Mouse (Mus musculus): Measurements from ENCODE around the gene Car10. TPM values are rescaled to one million over a fixed set of nuclear protein-coding genes. Genes with fewer than 3 reads are reported as not detected.
A peak's percentile ranks its signal among the peaks of the same experiment; 100 is the strongest.

Car10 gene
- polyA plus RNA-seq, 1 experiment, result not detected

DNA sequence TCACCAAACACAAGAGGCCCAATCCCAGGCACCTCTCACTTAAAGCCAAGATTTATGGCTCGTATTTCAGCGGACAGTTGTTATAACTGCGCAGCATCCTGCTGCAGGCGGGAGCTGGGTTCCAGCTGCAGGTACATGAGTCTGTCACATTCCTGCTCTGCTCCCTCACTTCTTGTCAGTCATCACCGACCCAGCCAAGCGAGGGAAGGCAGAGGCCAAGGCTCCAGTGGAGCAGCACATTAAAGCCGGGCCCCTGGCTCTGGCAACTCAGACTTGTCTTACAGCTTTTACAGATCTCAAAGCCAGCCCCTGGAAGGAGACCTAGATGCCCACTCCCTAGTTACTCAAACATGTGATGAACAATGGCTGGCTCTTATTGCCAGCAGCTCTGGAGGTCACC lies 352.7 kb downstream of the Car10 start:
- H3K27ac ChIP-seq (ENCODE audit: insufficient read depth, low read depth, low read length), result no peak overlapping the region
- H3K27me3 ChIP-seq (replicated peaks; ENCODE audit: control insufficient read depth, insufficient read depth, low read length), result no peaks in the 10 kb centered on the region
- no peak for TF ChIP-seq CTCF (conservative IDR thresholded peaks at IDR 0.05; ENCODE audit: insufficient read depth, insufficient read length, low read depth, low read length)
- TF ChIP-seq POLR2A (IDR thresholded peaks at IDR 0.05; ENCODE audit: low read depth, low read length), result no peak
- no peaks in the 10 kb centered on the region for H3K4me1 ChIP-seq (ENCODE audit: control insufficient read depth, insufficient read depth, low read length)
- WGBS, result 32% methylated on average over 7 of the region's 7 CpGs
- H3K4me3 ChIP-seq (ENCODE audit: insufficient read depth, low read depth, low read length), result no peak overlapping the region
- no peak for DNase-seq
- no peaks in the 10 kb centered on the region for H3K36me3 ChIP-seq (ENCODE audit: control insufficient read depth, insufficient read depth, low read length)

DNA sequence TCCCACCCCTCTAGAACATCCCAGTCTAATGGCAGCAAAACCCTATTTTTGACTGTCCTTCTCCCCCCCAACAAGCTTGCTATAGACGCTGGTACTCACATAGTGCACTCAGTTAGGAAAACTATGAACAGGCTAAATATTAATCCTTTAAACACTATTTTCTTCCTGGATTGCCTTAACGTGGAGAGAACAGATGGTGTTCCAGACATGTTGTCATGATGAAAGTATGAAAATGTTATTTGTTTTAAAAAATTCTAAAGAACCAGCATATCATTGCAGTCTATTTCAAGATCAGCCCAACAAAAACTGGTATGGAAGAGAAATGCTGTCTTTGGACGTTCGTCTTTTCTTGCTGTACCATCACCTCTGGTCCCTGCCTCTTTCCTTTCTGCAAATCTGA lies 368.4 kb downstream of the Car10 start:
- H3K27me3 ChIP-seq (replicated peaks; ENCODE audit: control insufficient read depth, insufficient read depth, low read length), result no peaks in the 10 kb centered on the region
- H3K4me1 ChIP-seq (ENCODE audit: control insufficient read depth, insufficient read depth, low read length), result no peaks in the 10 kb centered on the region
- 75% methylated on average over 4 of the region's 4 CpGs for WGBS
- TF ChIP-seq POLR2A (IDR thresholded peaks at IDR 0.05; ENCODE audit: low read depth, low read length) (no peak), CTCF (conservative IDR thresholded peaks at IDR 0.05; ENCODE audit: insufficient read depth, insufficient read length, low read depth, low read length) (no peak)
- no peak for DNase-seq
- no peak overlapping the region for H3K27ac ChIP-seq (ENCODE audit: insufficient read depth, low read depth, low read length)
- no peak overlapping the region for H3K4me3 ChIP-seq (ENCODE audit: insufficient read depth, low read depth, low read length)
- H3K36me3 ChIP-seq (ENCODE audit: control insufficient read depth, insufficient read depth, low read length), result no peaks in the 10 kb centered on the region

DNA sequence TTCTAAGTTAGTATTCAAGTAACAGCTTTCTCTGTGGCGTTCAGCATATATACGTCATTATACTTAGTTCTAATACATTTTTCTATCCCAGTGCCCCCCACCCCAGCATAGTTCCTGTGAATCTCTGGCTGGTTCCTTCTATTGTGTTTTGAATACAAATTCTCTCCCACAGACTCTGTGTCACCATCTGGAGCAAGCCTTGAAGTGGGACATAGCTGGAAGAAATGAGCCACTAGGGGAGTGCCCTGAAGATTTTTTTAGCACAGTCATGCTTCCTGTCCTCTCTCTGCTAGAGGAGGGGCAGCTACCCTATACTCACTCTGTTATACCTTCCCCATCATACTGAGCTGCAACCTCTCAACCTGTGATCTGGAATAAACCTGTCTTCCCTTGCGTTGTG lies 369.9 kb downstream of the Car10 start:
- 71% methylated on average over 3 of the region's 3 CpGs for WGBS
- no peak for DNase-seq
- H3K36me3 ChIP-seq (ENCODE audit: control insufficient read depth, insufficient read depth, low read length), result no peaks in the 10 kb centered on the region
- no peak for TF ChIP-seq CTCF (conservative IDR thresholded peaks at IDR 0.05; ENCODE audit: insufficient read depth, insufficient read length, low read depth, low read length)
- TF ChIP-seq POLR2A (IDR thresholded peaks at IDR 0.05; ENCODE audit: low read depth, low read length), result no peak
- H3K27ac ChIP-seq (ENCODE audit: insufficient read depth, low read depth, low read length), result no peak overlapping the region
- H3K27me3 ChIP-seq (replicated peaks; ENCODE audit: control insufficient read depth, insufficient read depth, low read length), result no peaks in the 10 kb centered on the region
- H3K4me3 ChIP-seq (ENCODE audit: insufficient read depth, low read depth, low read length), result no peak overlapping the region
- no peaks in the 10 kb centered on the region for H3K4me1 ChIP-seq (ENCODE audit: control insufficient read depth, insufficient read depth, low read length)

DNA sequence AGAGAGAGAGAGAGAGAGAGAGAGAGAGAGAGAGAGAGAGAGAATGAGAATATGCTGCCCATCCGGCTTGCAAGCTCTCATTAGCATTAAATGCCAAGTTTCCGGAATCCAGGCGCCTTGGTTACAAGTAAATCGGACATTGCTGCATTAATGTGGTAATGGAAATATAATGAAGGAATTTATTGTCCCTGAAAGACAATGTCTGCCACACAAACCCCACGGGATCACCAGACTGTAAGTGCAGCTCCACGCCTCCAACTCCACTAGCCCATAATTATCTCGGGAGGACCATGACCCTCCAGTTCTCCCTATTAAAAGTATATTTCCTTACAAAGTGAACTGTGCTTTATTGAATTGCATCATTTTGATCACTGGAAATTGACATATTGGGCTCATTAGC lies 372.9 kb downstream of the Car10 start:
- Histone ChIP-seq H3K4me3 (ENCODE audit: insufficient read depth, low read depth, low read length) (no peak overlapping the region), H3K27me3 (replicated peaks; ENCODE audit: control insufficient read depth, insufficient read depth, low read length) (no peaks in the 10 kb centered on the region; the same call in 1 of the 2 replicates), H3K4me1 (ENCODE audit: control insufficient read depth, insufficient read depth, low read length) (no peaks in the 10 kb centered on the region), H3K27ac (ENCODE audit: insufficient read depth, low read depth, low read length) (no peak overlapping the region), H3K36me3 (ENCODE audit: control insufficient read depth, insufficient read depth, low read length) (no peaks in the 10 kb centered on the region)
- no peak for TF ChIP-seq CTCF (conservative IDR thresholded peaks at IDR 0.05; ENCODE audit: insufficient read depth, insufficient read length, low read depth, low read length)
- TF ChIP-seq POLR2A (IDR thresholded peaks at IDR 0.05; ENCODE audit: low read depth, low read length), result no peak
- 69% methylated on average over 7 of the region's 7 CpGs for WGBS
- DNase-seq, result no peak

DNA sequence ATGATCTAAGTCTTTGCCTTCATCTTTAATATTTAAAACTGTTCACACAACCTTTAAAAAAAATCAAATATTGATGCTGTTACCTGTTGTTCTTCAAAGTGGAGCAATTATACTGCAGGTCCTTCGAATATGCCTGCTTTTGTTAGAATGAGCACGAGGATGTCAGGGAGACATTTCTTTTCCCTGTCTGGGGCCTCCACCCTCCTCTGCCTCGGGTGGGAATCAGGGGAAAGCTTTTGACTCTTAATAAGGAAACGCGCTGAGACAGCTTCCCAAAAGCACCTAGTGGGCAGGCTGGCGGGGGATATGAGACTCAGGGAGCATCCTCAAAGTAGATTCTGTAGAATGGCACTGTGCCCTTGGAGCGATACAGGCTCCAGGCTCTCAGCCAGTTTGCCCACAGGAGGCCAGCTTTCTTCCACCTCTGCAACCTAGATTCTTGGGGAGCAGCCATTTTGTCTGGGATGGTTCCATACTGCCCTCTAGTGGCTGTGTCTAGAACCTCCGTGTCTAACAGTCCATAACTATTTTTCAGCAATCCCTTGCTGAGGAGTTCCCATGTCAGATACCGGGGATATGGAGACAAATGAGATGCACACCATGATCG lies 373.8 kb downstream of the Car10 start:
- TF ChIP-seq POLR2A (IDR thresholded peaks at IDR 0.05; ENCODE audit: low read depth, low read length) (no peak), CTCF (conservative IDR thresholded peaks at IDR 0.05; ENCODE audit: insufficient read depth, insufficient read length, low read depth, low read length) (peak; percentile 61)

DNA sequence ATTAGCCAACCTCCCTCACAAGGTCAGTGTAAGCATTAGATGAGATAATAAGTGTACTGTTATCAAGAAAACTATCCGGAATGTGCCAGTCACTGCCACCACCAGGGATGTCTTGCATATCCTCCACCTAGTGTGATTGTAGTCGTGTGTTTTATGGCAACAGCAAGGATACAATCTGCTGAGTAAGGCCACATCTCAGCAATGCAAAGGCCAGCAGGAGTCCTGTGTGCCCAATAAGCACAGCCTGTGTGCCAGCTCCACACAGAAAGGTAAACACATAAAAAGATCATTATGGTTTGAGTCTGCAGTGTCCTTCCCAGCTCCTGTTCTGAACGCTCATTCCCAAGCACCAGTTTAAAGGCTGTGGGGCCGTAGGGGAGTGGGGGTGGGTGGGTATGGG lies 386.8 kb downstream of the Car10 start:
- Histone ChIP-seq H3K4me1 (ENCODE audit: control insufficient read depth, insufficient read depth, low read length) (no peaks in the 10 kb centered on the region), H3K27ac (ENCODE audit: insufficient read depth, low read depth, low read length) (no peak overlapping the region), H3K27me3 (replicated peaks; ENCODE audit: control insufficient read depth, insufficient read depth, low read length) (no peaks in the 10 kb centered on the region), H3K36me3 (ENCODE audit: control insufficient read depth, insufficient read depth, low read length) (no peaks in the 10 kb centered on the region), H3K4me3 (ENCODE audit: insufficient read depth, low read depth, low read length) (no peak overlapping the region)
- 69% methylated on average over 4 of the region's 4 CpGs for WGBS
- DNase-seq, result no peak
- TF ChIP-seq POLR2A (IDR thresholded peaks at IDR 0.05; ENCODE audit: low read depth, low read length) (no peak), CTCF (conservative IDR thresholded peaks at IDR 0.05; ENCODE audit: insufficient read depth, insufficient read length, low read depth, low read length) (no peak)

More for the DNA sequence above, 373.8 kb downstream of the Car10 start:
- no peaks in the 10 kb centered on the region; the same call in 1 of the 2 replicates for H3K27me3 ChIP-seq (replicated peaks; ENCODE audit: control insufficient read depth, insufficient read depth, low read length)
- no peaks in the 10 kb centered on the region for H3K36me3 ChIP-seq (ENCODE audit: control insufficient read depth, insufficient read depth, low read length)
- H3K4me1 ChIP-seq (ENCODE audit: control insufficient read depth, insufficient read depth, low read length), result no peaks in the 10 kb centered on the region
- H3K4me3 ChIP-seq (ENCODE audit: insufficient read depth, low read depth, low read length), result no peak overlapping the region
- no peak overlapping the region for H3K27ac ChIP-seq (ENCODE audit: insufficient read depth, low read depth, low read length)
- DNase-seq, result peak; percentile 44
- whole genome bisulfite sequencing, result 50% methylated on average over 10 of the region's 10 CpGs

DNA sequence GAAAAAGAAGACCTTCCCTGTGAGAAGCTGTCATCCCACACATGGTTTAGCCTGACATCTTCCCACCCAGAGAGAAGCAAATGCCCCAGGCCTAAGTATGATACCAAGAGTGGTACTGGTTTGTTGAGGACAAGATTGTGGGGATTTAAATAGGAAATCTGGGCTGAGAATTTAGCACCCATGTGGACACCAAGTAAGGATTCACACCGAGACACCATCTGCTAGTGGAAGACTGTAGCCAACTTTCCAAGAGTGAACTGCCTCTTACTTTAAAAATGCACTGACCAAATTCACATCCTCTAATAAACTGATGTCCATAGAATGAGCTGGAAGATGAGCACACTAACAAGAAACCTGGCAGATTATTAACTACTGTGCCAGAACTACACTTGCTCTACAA lies 389.2 kb downstream of the Car10 start:
- Histone ChIP-seq H3K4me3 (ENCODE audit: insufficient read depth, low read depth, low read length) (no peak overlapping the region), H3K36me3 (ENCODE audit: control insufficient read depth, insufficient read depth, low read length) (no peaks in the 10 kb centered on the region), H3K27ac (ENCODE audit: insufficient read depth, low read depth, low read length) (no peak overlapping the region), H3K4me1 (ENCODE audit: control insufficient read depth, insufficient read depth, low read length) (no peaks in the 10 kb centered on the region), H3K27me3 (replicated peaks; ENCODE audit: control insufficient read depth, insufficient read depth, low read length) (no peaks in the 10 kb centered on the region)
- 85% methylated on average over 1 of the region's 1 CpGs for WGBS
- TF ChIP-seq POLR2A (IDR thresholded peaks at IDR 0.05; ENCODE audit: low read depth, low read length), result no peak
- TF ChIP-seq CTCF (conservative IDR thresholded peaks at IDR 0.05; ENCODE audit: insufficient read depth, insufficient read length, low read depth, low read length), result no peak
- no peak for DNase-seq
